Mouse (Mus musculus) C3H10T1/2 (cell line): ENCODE results near the gene Catsperg1. TPM values are rescaled to one million over a fixed set of nuclear protein-coding genes. Genes with fewer than 3 reads are reported as not detected.

Experiments
- polyA plus RNA-seq, 2 experiments: library from polyadenylated mRNA; unstranded; fragments of >200 nt; fragmentation: generic; extraction: Trizol; gene quantifications; one replicate each; pipeline ENCODE4 v1.2.1; 2012; ENCODE audit warnings: missing spikeins in 2 of 2

The Catsperg1 gene
- under 1 TPM in 1 of 2 experiments, not detected in 1; 0.01 TPM for polyA plus RNA-seq

GRCm38 (mm10) chr7:29213675-29214082, at the start of gene Catsperg1:
Catsperg1 (minus strand) TSS chr7:29214035.

GRCm38 (mm10) chr7:29248261-29248841, 34.5 kb upstream of the Catsperg1 start, which contains the start of gene 2200002D01Rik:
2200002D01Rik (minus strand) TSS chr7:29248466.

GRCm38 (mm10) chr7:29238019-29238967, 24.5 kb upstream of the Catsperg1 start, which contains the start of gene Yif1b:
Yif1b (plus strand) TSS chr7:29238329.

GRCm38 (mm10) chr7:29232247-29233013, 18.6 kb upstream of the Catsperg1 start, which contains the start of gene Kcnk6:
Kcnk6 (minus strand) TSS chr7:29232515.

GRCm38 (mm10) chr7:29180077-29180853, 33.6 kb downstream of the Catsperg1 start, which contains the start of gene Psmd8:
Psmd8 (minus strand) TSS chr7:29180701.

GRCm38 (mm10) chr7:29170066-29170754, 43.6 kb downstream of the Catsperg1 start, which contains the start of the genes Ggn and Spred3:
Ggn (plus strand) TSS chr7:29170210.
Spred3 (minus strand) TSS chr7:29170411.

GRCm38 (mm10) chr7:29155838-29156782, 57.7 kb downstream of the Catsperg1 start, which contains the start of gene Fam98c:
Fam98c (minus strand) TSS chr7:29156234.

GRCm38 (mm10) chr7:29134693-29135386, 79.0 kb downstream of the Catsperg1 start, which contains the start of gene Rasgrp4:
Rasgrp4 (plus strand) TSS chr7:29134851.

Other genes with a start within 250 kb of the Catsperg1 start
- gene Eif3k, start 232.2 kb downstream of the Catsperg1 start, polyA plus RNA-seq = 100 to 1,000 TPM; 425 to 605 TPM
- gene Map4k1, start 232.0 kb downstream of the Catsperg1 start, polyA plus RNA-seq = under 1 TPM; 0.34 to 0.71 TPM
- under 1 TPM; 0.02 to 0.04 TPM for gene Ryr1, start 88.9 kb downstream of the Catsperg1 start, polyA plus RNA-seq
- under 1 TPM in 1 of 2 experiments, not detected in 1; 0.02 TPM for gene Rasgrp4, start 79.2 kb downstream of the Catsperg1 start, polyA plus RNA-seq
- 1 to 10 TPM; 2.5 to 4.0 TPM for gene Fam98c, start 57.8 kb downstream of the Catsperg1 start, polyA plus RNA-seq
- 1 to 10 TPM; 1.1 to 4.8 TPM for gene Ggn, start 43.8 kb downstream of the Catsperg1 start, polyA plus RNA-seq
- gene Spred3, start 43.6 kb downstream of the Catsperg1 start, polyA plus RNA-seq = 1 to 10 TPM; 1.5 to 3.9 TPM
- 100 to 1,000 TPM; 164 to 202 TPM for gene Psmd8, start 33.3 kb downstream of the Catsperg1 start, polyA plus RNA-seq
- gene Kcnk6, start 18.5 kb upstream of the Catsperg1 start, polyA plus RNA-seq = not detected
- gene Yif1b, start 24.3 kb upstream of the Catsperg1 start, polyA plus RNA-seq = 100 to 1,000 TPM; 172 to 219 TPM
- gene 2200002D01Rik, start 34.4 kb upstream of the Catsperg1 start, polyA plus RNA-seq = 10 to 100 TPM in 1 of 2 experiments, under 1 TPM in 1; 0.52 to 22.2 TPM
- under 1 TPM in 1 of 2 experiments, not detected in 1; 0.01 TPM for gene Spint2, start 67.9 kb upstream of the Catsperg1 start, polyA plus RNA-seq
- under 1 TPM; 0.06 to 0.32 TPM for gene Ppp1r14a, start 75.3 kb upstream of the Catsperg1 start, polyA plus RNA-seq
- gene Dpf1, start 89.9 kb upstream of the Catsperg1 start, polyA plus RNA-seq = 1 to 10 TPM; 3.7 to 3.9 TPM